In genomic region chr15:77588981-77589380, GRCm38 (mm10) we compare ENCODE assay signal across 23 mouse cellular contexts. TPM values are rescaled to one million over a fixed set of nuclear protein-coding genes. Genes with fewer than 3 reads are reported as not detected.
"Had no signal": no experiment of that assay in that cellular context is flagged by ENCODE, and none has a peak within 500 bp of the region (broad histone marks: within the 10 kb centered on the region; RNA-seq: fewer than 3 reads in every experiment).

No protein-coding gene starts in this region.

- H3K27me3 ChIP-seq: midbrain, embryonic 13.5 days; midbrain, embryonic 15.5 days; neural tube, embryonic 12.5 days; stomach, embryonic 15.5 days had no signal

- H3K4me1 ChIP-seq: megakaryocyte, embryonic 14.5 days; midbrain, embryonic 13.5 days; midbrain, embryonic 15.5 days; neural tube, embryonic 12.5 days; stomach, embryonic 15.5 days had no signal

- DNase-seq: lung, adult 18-20 months; lung, embryonic 14.5 days; lung, postnatal 10 days; right cerebral cortex, postnatal 14 days; thymus, adult 2 months; thymus, postnatal 25 days; thymus, postnatal 4 days had no signal

- H3K4me3 ChIP-seq: megakaryocyte, embryonic 14.5 days; midbrain, embryonic 13.5 days; midbrain, embryonic 15.5 days; neural tube, embryonic 12.5 days; stomach, embryonic 15.5 days had no signal

- H3K9me3 ChIP-seq: megakaryocyte, embryonic 14.5 days; midbrain, embryonic 13.5 days; midbrain, embryonic 15.5 days; neural tube, embryonic 12.5 days; stomach, embryonic 15.5 days had no signal

- H3K27ac ChIP-seq: macrophage; midbrain, embryonic 13.5 days; midbrain, embryonic 15.5 days; neural tube, embryonic 12.5 days; stomach, embryonic 15.5 days; stomach, postnatal 0 days had no signal

- H3K9ac ChIP-seq: lung, embryonic 14.5 days; midbrain, embryonic 13.5 days; midbrain, embryonic 15.5 days; neural tube, embryonic 12.5 days; stomach, embryonic 15.5 days had no signal

- H3K36me3 ChIP-seq: midbrain, embryonic 13.5 days; midbrain, embryonic 15.5 days; neural tube, embryonic 12.5 days; stomach, embryonic 15.5 days had no signal

RNA-seq across cellular contexts. Expression of gene Apol10b, which starts 6.9 kb away (rescaled TPM):
- total RNA-seq: megakaryocyte progenitor cell, adult 5-6 weeks; midbrain, postnatal 0 days; monocyte, adult 5-6 weeks; neutrophil, adult 5-6 weeks had no signal
- polyA plus RNA-seq: lung, embryonic 14.5 days; midbrain, embryonic 13.5 days; midbrain, postnatal 0 days; neural tube, embryonic 12.5 days; neural tube, embryonic 14.5 days had no signal

RNA-seq across cellular contexts. Expression of gene Gm36245, which starts 10.1 kb away (rescaled TPM):
- total RNA-seq: megakaryocyte progenitor cell, adult 5-6 weeks; midbrain, postnatal 0 days; monocyte, adult 5-6 weeks; neutrophil, adult 5-6 weeks had no signal
- polyA plus RNA-seq: lung, embryonic 14.5 days; lung, embryonic 16.5 days; macrophage; midbrain, embryonic 11.5 days; midbrain, embryonic 13.5 days; midbrain, embryonic 15.5 days; midbrain, postnatal 0 days; neural tube, embryonic 12.5 days; neural tube, embryonic 14.5 days; spleen, adult 2 months; stomach, embryonic 15.5 days; stomach, postnatal 0 days; thymus, adult 2 months; urinary bladder, adult 2 months had no signal

RNA-seq across cellular contexts. Expression of gene 1700025B11Rik, which starts 27.3 kb away (rescaled TPM):
- total RNA-seq: megakaryocyte progenitor cell, adult 5-6 weeks; midbrain, postnatal 0 days; monocyte, adult 5-6 weeks; neutrophil, adult 5-6 weeks had no signal
- polyA plus RNA-seq: lung, embryonic 14.5 days; lung, embryonic 16.5 days; macrophage; midbrain, embryonic 11.5 days; midbrain, embryonic 13.5 days; midbrain, embryonic 15.5 days; neural tube, embryonic 12.5 days; neural tube, embryonic 14.5 days; spleen, adult 2 months; stomach, embryonic 15.5 days; stomach, postnatal 0 days; thymus, adult 2 months; urinary bladder, adult 2 months had no signal

RNA-seq across cellular contexts. Expression of gene Apol11b, which starts 54.1 kb away (rescaled TPM):
- total RNA-seq: megakaryocyte progenitor cell, adult 5-6 weeks; midbrain, postnatal 0 days had no signal
- polyA plus RNA-seq: lung, embryonic 16.5 days; macrophage; midbrain, embryonic 11.5 days; midbrain, embryonic 13.5 days; midbrain, embryonic 15.5 days; midbrain, postnatal 0 days; neural tube, embryonic 12.5 days; neural tube, embryonic 14.5 days had no signal

RNA-seq across cellular contexts. Expression of gene Apol7c, which starts 55.9 kb away (rescaled TPM):
- total RNA-seq: megakaryocyte progenitor cell, adult 5-6 weeks; midbrain, postnatal 0 days; monocyte, adult 5-6 weeks; neutrophil, adult 5-6 weeks had no signal
- polyA plus RNA-seq: lung, embryonic 14.5 days; lung, embryonic 16.5 days; midbrain, embryonic 11.5 days; midbrain, embryonic 13.5 days; midbrain, embryonic 15.5 days; midbrain, postnatal 0 days; neural tube, embryonic 12.5 days; neural tube, embryonic 14.5 days had no signal
